Mouse (Mus musculus) midbrain, embryonic 16.5 days (tissue): ENCODE measurements at regions not wholly inside any gene's neighbourhood (a gene's known extent, or its start where the extent isn't known, plus 50 kb on each side); places are given as distances from the start of the nearest gene placed in this dataset.

Experiments used
- ATAC-seq: fragments of 200-750 bp; cut with Nextera tagmentation; 2 replicates; pipeline ENCODE4 v1.8.0; 2017; ENCODE audit warnings: moderate TSS enrichment
- H3K27ac ChIP-seq: fragments of 300-500 bp; sonication (generic); 2 replicates; pipeline ENCODE4 v1.5.1; 2014; ENCODE audit warnings: mild to moderate bottlenecking, low read length, mixed read lengths
- H3K27me3 ChIP-seq: fragments of 300-500 bp; sonication (generic); 2 replicates; pipeline ENCODE4 v1.6.1; 2014; ENCODE audit warnings: low read depth, low read length, mixed read lengths; ENCODE audit not compliant: control insufficient read depth, insufficient read depth
- H3K36me3 ChIP-seq: fragments of 300-500 bp; sonication (generic); 2 replicates; pipeline ENCODE4 v1.6.1; 2014; ENCODE audit warnings: mild to moderate bottlenecking, low read length, moderate library complexity, mixed read lengths; ENCODE audit not compliant: control insufficient read depth, insufficient read depth
- H3K4me1 ChIP-seq: fragments of 300-500 bp; sonication (generic); 2 replicates; pipeline ENCODE4 v1.6.1; 2014; ENCODE audit warnings: mild to moderate bottlenecking, low read length, mixed read lengths; ENCODE audit not compliant: control insufficient read depth, insufficient read depth
- H3K4me2 ChIP-seq: fragments of 300-500 bp; sonication (generic); 2 replicates; pipeline ENCODE4 v1.6.1; 2014; ENCODE audit warnings: mild to moderate bottlenecking, low read length, mixed read lengths
- H3K4me3 ChIP-seq: fragments of 300-500 bp; sonication (generic); 2 replicates; pipeline ENCODE4 v1.5.1; 2014; ENCODE audit warnings: low read depth, mild to moderate bottlenecking, low read length, moderate library complexity, mixed read lengths
- H3K9ac ChIP-seq: fragments of 300-500 bp; sonication (generic); 2 replicates; pipeline ENCODE4 v1.6.1; 2014; ENCODE audit warnings: low read depth, low read length, mixed read lengths
- H3K9me3 ChIP-seq: fragments of 300-500 bp; sonication (generic); replicated peaks from 2 replicates; pipeline ENCODE4 v1.6.1; 2014; ENCODE audit warnings: mild to moderate bottlenecking, low read length, mixed read lengths; ENCODE audit not compliant: control insufficient read depth, poor library complexity, severe bottlenecking
- WGBS: fragments of 180-500 bp; shearing (Covaris S2); extraction: QIAGEN DNeasy Blood & Tissue Kit; methylation state at CpG from one replicate; pipeline ENCODE4 v1.1.7; 2014; 5-methylcytosine and 5-hydroxymethylcytosine counted together

DNA sequence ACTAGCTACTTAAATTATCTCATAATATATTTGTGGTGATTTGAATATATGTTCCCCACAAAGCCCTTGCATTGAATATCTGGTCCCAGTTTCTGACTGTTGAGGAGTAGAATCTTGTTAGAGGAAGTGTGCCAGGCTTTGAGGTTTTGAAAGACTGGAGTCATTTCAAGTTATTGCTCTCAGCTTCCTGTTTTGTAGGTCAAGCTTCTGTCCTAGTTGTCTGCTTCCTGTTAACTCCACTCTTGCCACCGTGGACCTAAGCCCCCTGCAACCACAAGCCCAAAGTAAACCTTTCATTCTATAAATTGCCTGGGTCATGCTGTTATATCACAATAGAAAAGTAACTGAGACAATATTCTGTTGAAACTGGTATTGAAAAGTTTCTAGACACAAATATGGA is 1232.3 kb upstream of the Lrrc6 start:
- no peak for ATAC-seq
- no peak overlapping the region for H3K4me3 ChIP-seq
- H3K36me3 ChIP-seq, result no peaks in the 10 kb centered on the region
- H3K9me3 ChIP-seq, result no peaks in the 10 kb centered on the region
- no peaks in the 10 kb centered on the region for H3K27me3 ChIP-seq
- 84% methylated on average over 1 of the region's 1 CpGs for WGBS
- H3K27ac ChIP-seq, result no peak overlapping the region
- H3K4me2 ChIP-seq, result no peak overlapping the region
- no peaks in the 10 kb centered on the region for H3K4me1 ChIP-seq
- no peak overlapping the region for H3K9ac ChIP-seq

DNA sequence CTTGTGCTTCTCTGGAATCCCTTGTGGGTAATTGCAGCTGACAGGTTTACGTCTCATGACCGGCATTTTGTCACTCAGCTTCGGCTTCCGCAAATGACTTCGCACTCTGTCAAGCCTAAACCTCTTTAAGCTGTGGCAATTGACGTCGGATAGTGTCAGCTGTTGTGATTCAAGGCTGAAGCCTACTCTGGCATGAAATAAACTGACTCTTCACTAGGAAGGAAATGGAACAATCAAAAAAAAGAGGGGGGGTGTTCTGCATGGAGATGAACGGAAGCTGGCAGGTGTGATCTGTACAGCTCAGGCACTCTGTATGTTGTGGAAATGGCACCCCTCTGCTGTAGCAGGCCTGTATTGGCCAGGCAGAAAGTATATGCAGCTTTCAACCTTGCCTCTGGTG is 1228.8 kb upstream of the Lrrc6 start:
- ATAC-seq, result no peak
- H3K9me3 ChIP-seq, result no peaks in the 10 kb centered on the region
- WGBS, result 66% methylated on average over 8 of the region's 8 CpGs
- H3K4me1 ChIP-seq, result no peaks in the 10 kb centered on the region
- no peak overlapping the region for H3K27ac ChIP-seq
- no peaks in the 10 kb centered on the region for H3K36me3 ChIP-seq
- H3K4me3 ChIP-seq, result no peak overlapping the region
- no peaks in the 10 kb centered on the region for H3K27me3 ChIP-seq
- no peak overlapping the region for H3K4me2 ChIP-seq
- H3K9ac ChIP-seq, result no peak overlapping the region

DNA sequence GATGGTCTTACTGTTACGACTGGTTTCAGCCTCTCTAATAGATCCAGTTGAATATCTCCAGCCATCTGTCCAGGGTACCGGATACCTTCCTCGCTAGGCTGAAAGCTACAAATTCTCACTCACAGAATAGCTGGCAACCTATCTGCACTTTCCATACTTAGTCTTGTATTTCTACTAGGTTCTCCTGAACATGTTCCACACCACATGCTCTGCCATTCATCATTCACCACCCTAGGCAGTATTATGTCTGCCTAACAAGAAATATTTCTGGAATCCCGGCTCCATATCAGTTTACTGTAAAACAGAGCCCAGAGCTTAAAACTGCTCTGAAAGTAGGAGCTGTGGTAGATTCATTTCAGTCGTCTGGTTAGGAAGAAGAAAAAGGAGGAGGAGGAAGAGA is 1224.5 kb upstream of the Lrrc6 start:
- H3K27ac ChIP-seq, result no peak overlapping the region
- no peak overlapping the region for H3K9ac ChIP-seq
- H3K4me3 ChIP-seq, result no peak overlapping the region
- ATAC-seq, result no peak
- no peaks in the 10 kb centered on the region for H3K9me3 ChIP-seq
- no peak overlapping the region for H3K4me2 ChIP-seq
- no peaks in the 10 kb centered on the region for H3K36me3 ChIP-seq
- H3K4me1 ChIP-seq, result no peaks in the 10 kb centered on the region
- 91% methylated on average over 5 of the region's 5 CpGs for WGBS
- H3K27me3 ChIP-seq, result no peaks in the 10 kb centered on the region

DNA sequence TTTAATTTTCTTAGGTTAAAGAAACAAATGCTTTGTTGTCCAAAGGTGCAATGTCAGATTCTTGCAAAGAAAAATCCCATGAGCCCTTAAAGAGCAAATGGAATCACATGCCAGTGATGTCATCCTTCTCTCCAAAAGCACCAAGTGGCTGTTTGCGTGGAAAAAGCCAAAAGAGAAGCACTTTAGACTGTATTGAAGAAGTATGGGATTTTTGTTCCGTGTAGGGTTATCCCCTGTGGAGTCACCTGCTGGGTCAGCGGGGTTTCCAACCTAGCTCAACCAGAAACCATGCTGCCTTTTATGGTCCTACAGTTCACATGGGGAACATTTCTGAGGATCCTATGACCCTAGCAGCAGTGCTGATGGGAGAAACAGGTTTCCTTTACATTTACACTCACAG is 1213.5 kb upstream of the Lrrc6 start:
- H3K4me2 ChIP-seq, result no peak overlapping the region
- no peak overlapping the region for H3K9ac ChIP-seq
- no peak overlapping the region for H3K27ac ChIP-seq
- no peak overlapping the region for H3K4me3 ChIP-seq
- no peaks in the 10 kb centered on the region for H3K36me3 ChIP-seq
- no peaks in the 10 kb centered on the region for H3K9me3 ChIP-seq
- WGBS, result 69% methylated on average over 3 of the region's 3 CpGs
- H3K4me1 ChIP-seq, result no peaks in the 10 kb centered on the region
- no peak for ATAC-seq
- H3K27me3 ChIP-seq, result no peaks in the 10 kb centered on the region

DNA sequence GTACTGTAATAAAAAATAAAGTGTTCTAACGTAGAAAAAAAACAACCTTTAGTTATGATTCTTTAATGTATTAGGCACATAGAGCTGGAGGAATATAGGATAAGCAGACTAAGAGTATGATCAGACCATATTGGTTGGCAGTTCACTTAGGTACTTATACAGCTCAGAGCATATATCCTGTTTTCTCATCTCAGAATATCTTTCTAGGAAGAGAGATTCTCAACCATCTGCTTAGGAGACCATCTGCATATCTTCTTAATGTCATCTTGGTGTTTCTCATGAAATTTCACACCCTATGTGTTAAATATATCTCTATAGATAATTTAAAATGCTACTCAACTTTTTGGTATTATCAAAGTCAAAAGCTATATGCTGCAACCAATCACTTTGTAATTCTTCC is 1185.4 kb upstream of the Lrrc6 start:
- no peak overlapping the region for H3K4me3 ChIP-seq
- no peak overlapping the region for H3K9ac ChIP-seq
- no peaks in the 10 kb centered on the region for H3K4me1 ChIP-seq
- ATAC-seq, result no peak
- no peaks in the 10 kb centered on the region for H3K9me3 ChIP-seq
- no peak overlapping the region for H3K4me2 ChIP-seq
- H3K36me3 ChIP-seq, result no peaks in the 10 kb centered on the region
- H3K27ac ChIP-seq, result no peak overlapping the region
- H3K27me3 ChIP-seq, result no peaks in the 10 kb centered on the region
- 62% methylated on average over 1 of the region's 1 CpGs for WGBS

DNA sequence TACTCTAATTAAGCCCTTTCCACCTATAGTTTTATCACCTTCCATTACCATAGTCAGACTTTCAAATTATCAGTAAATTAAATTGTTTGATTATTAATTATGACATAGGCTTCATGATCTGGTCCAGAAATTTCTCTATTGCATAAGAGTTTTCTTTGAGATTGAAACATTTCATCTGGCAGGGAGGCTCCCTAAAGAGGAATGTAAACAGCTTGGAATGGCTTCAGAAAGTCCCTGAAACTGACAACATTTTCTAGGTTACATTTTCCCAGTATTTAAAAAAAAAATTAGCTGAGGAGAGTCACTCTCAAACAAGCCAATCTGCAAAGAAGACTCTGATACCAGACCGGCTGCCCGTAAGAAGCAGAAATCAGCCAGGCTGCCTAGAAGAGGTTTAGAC is 1172.6 kb upstream of the Lrrc6 start:
- Histone ChIP-seq H3K4me1 (no peaks in the 10 kb centered on the region), H3K4me3 (no peak overlapping the region), H3K4me2 (no peak overlapping the region), H3K27me3 (no peaks in the 10 kb centered on the region), H3K27ac (no peak overlapping the region), H3K9ac (no peak overlapping the region), H3K9me3 (no peaks in the 10 kb centered on the region), H3K36me3 (no peaks in the 10 kb centered on the region)
- 99% methylated on average over 2 of the region's 2 CpGs for WGBS
- ATAC-seq, result no peak

DNA sequence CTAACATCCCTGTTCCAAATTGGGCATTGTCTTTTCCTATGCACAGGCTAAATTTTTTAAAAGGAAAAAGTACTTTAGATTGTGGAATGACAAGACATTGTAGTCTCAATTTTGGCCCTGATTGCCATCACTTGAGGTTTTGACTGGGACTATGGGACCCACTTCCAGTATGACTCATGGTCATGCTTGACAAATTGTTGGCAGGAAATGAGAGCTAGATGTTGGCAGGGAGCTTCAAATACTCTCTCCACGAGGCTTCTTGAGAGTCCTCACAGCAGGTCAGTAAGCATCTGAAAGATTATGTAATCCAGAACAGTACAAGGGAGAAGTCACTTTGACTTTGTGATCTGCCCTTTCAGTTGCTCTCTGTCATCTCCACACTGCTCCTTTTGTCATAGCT is 1135.4 kb upstream of the Lrrc6 start:
- Histone ChIP-seq H3K9me3 (no peaks in the 10 kb centered on the region), H3K27ac (no peak overlapping the region), H3K9ac (no peak overlapping the region), H3K4me1 (no peaks in the 10 kb centered on the region), H3K27me3 (no peaks in the 10 kb centered on the region), H3K4me3 (no peak overlapping the region), H3K4me2 (no peak overlapping the region), H3K36me3 (no peaks in the 10 kb centered on the region)
- no peak for ATAC-seq
- WGBS, result 40% methylated on average over 1 of the region's 1 CpGs

DNA sequence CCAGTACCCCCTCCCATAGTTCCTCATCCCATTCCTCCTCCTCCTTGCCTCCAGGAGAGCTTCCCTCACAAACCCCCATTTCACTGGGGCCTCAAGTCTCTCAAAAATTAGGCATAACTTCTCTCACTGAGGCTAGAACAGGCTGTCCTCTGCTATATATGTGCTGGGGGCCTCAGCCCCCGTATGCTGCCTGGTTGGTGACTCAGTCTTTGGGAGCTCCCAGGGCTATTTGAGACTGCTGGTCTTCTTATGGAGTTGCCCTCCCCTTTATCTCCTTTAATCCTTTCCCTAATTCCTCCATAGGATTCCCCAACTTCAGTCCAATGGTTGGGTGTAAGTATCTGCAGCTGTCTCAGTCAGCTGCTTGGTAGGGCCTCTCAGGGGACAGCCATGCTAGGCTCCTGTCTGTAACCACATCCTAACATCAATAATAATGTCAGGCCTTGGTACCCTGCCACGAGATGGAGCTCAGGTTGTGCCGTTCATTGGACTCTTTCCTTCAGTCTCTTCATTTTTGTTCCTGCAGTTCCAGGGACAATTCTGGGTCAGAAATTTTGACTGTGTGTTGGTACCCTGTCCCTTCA is 1126.1 kb upstream of the Lrrc6 start:
- no peak for ATAC-seq
- H3K27ac ChIP-seq, result no peak overlapping the region
- no peak overlapping the region for H3K9ac ChIP-seq
- no peak overlapping the region for H3K4me2 ChIP-seq
- 79% methylated on average over 3 of the region's 3 CpGs for WGBS
- no peak overlapping the region for H3K4me3 ChIP-seq
- 0 out of 2 replicates have a peak, but pooled peaks cover 2% of the 10 kb centered on the region for H3K9me3 ChIP-seq
- H3K27me3 ChIP-seq, result no peaks in the 10 kb centered on the region
- H3K36me3 ChIP-seq, result no peaks in the 10 kb centered on the region
- H3K4me1 ChIP-seq, result no peaks in the 10 kb centered on the region

DNA sequence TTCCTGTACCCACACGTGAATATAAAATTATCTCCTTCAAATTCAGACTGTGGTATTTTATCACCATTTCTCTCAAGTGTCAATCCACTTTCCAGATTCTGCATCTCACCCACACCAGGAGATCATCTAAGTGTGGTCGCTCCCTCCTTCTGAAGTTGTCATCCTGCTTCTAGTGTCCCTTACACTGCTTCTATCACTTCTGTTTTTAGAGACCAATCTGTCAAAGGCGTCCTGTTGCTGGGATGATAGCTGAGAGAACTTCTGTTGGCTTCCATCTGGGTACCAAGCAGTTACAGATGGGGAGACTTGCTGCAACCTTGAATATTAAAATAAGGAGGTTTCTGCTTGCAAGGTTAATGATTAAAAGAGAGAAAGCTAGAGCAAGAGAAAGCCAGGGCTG is 1111.2 kb upstream of the Lrrc6 start:
- no peak overlapping the region for H3K9ac ChIP-seq
- no peak overlapping the region for H3K27ac ChIP-seq
- no peak overlapping the region for H3K4me2 ChIP-seq
- H3K4me3 ChIP-seq, result no peak overlapping the region
- ATAC-seq, result no peak
- H3K9me3 ChIP-seq, result no peaks in the 10 kb centered on the region
- 83% methylated on average over 3 of the region's 3 CpGs for WGBS
- no peaks in the 10 kb centered on the region for H3K4me1 ChIP-seq
- H3K27me3 ChIP-seq, result no peaks in the 10 kb centered on the region
- no peaks in the 10 kb centered on the region for H3K36me3 ChIP-seq

DNA sequence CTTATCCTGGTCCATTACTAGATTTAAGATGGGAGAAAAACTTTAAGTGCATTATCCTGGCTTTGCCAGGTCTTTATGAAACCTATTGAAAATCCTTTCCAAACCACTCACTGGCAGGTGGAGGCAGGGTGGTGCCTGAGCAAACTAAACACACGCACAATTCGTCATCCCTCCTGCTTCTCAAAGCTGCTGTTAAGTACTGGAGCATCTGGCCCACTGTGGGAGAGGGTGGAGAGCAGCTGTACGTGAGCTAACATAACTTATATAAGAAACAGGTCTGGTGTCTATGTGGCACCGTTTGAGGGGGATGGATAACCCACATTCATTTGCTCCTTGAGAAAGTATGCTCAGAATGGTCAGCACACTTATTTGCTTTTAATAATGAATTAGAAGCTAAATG is 1097.7 kb upstream of the Lrrc6 start:
- no peak for ATAC-seq
- Histone ChIP-seq H3K9me3 (no peaks in the 10 kb centered on the region), H3K4me2 (no peak overlapping the region), H3K36me3 (no peaks in the 10 kb centered on the region), H3K27ac (no peak overlapping the region), H3K4me3 (no peak overlapping the region), H3K4me1 (no peaks in the 10 kb centered on the region), H3K27me3 (no peaks in the 10 kb centered on the region), H3K9ac (no peak overlapping the region)
- WGBS, result 76% methylated on average over 4 of the region's 4 CpGs
